Mouse (Mus musculus) CH12.LX (cell line): Measurements from ENCODE around the gene Cish. TPM values are rescaled to one million over a fixed set of nuclear protein-coding genes. Genes with fewer than 3 reads are reported as not detected.

Experiments used
- DNase-seq: peaks from one replicate; pipeline ENCODE4 v3.0.0-alpha.2; 2013; ENCODE audit errors: extremely low read depth
- H3K27ac ChIP-seq: 2 replicates; pipeline ENCODE4 v1.5.1; 2012; ENCODE audit warnings: low read depth, mild to moderate bottlenecking, control low read depth, moderate library complexity; ENCODE audit not compliant: insufficient read depth
- H3K27me3 ChIP-seq: replicated peaks from 2 replicates; pipeline ENCODE3; 2012; ENCODE audit warnings: inconsistent platforms
- H3K36me3 ChIP-seq, 2 experiments: replicated peaks in 1 of 2; 2 replicates each; pipeline versions ENCODE3 to v1.6.1; 2012; ENCODE audit warnings: inconsistent platforms in 1 of 2, low read length in 1 of 2, mild to moderate bottlenecking in 1 of 2, mixed read lengths in 1 of 2, moderate library complexity in 1 of 2; ENCODE audit not compliant: control insufficient read depth in 1 of 2, insufficient read depth in 1 of 2
- H3K4me1 ChIP-seq, 2 experiments: 2 replicates each; pipeline ENCODE4 v1.6.1; 2012; ENCODE audit warnings: inconsistent platforms in 1 of 2, moderate library complexity in 1 of 2; ENCODE audit not compliant: insufficient read depth in 2 of 2, control insufficient read depth in 1 of 2
- H3K4me2 ChIP-seq: 2 replicates; pipeline ENCODE4 v1.6.1; 2012; ENCODE audit warnings: low read depth, mild to moderate bottlenecking, control low read depth; ENCODE audit not compliant: poor library complexity, insufficient read depth, severe bottlenecking
- H3K4me3 ChIP-seq, 3 experiments: fragments of 150-350 bp in 1 of 3; sonication (generic) in 1 of 3; replicated peaks in 1 of 3; 2 replicates each; pipeline versions ENCODE3 to v1.5.1; 2011 to 2012; ENCODE audit warnings: low read depth in 2 of 3, low read length in 2 of 3, mild to moderate bottlenecking in 2 of 3, moderate library complexity in 2 of 3, control low read depth in 1 of 3, improper control_type of control experiment in 1 of 3, inconsistent platforms in 1 of 3, mixed read lengths in 1 of 3; ENCODE audit not compliant: poor library complexity in 1 of 3
- H3K79me2 ChIP-seq: replicated peaks from 2 replicates; pipeline ENCODE4 v1.6.1; 2012; ENCODE audit warnings: mild to moderate bottlenecking, moderate library complexity; ENCODE audit not compliant: control insufficient read depth, poor library complexity, insufficient read depth, severe bottlenecking; ENCODE audit errors: extremely low read depth
- H3K9ac ChIP-seq: 2 replicates; pipeline ENCODE4 v1.6.1; 2012; ENCODE audit warnings: low read depth, mild to moderate bottlenecking, control low read depth, moderate library complexity; ENCODE audit not compliant: insufficient read depth
- H3K9me3 ChIP-seq: replicated peaks from 2 replicates; pipeline ENCODE3; 2012; ENCODE audit warnings: low read length, inconsistent platforms, mixed read lengths
- BHLHE40 ChIP-seq: IDR thresholded peaks from 2 replicates; pipeline ENCODE4 v1.6.1; 2011; ENCODE audit warnings: mild to moderate bottlenecking, low read depth, low read length, improper control_type of control experiment
- CTCF ChIP-seq, 2 experiments: IDR thresholded peaks in 1 of 2; conservative IDR thresholded peaks in 1 of 2; 2 replicates each; pipeline ENCODE4 v1.5.1; 2011 to 2012; ENCODE audit warnings: low read depth in 2 of 2, low read length in 2 of 2, improper control_type of control experiment in 1 of 2, inconsistent platforms in 1 of 2, mild to moderate bottlenecking in 1 of 2, moderate library complexity in 1 of 2
- E2F4 ChIP-seq: IDR thresholded peaks from 2 replicates; pipeline ENCODE4 v1.6.1; 2011; ENCODE audit warnings: low read depth, low read length, improper control_type of control experiment; ENCODE audit not compliant: insufficient replicate concordance
- EP300 ChIP-seq: IDR thresholded peaks from 2 replicates; pipeline ENCODE4 v1.6.1; 2011; ENCODE audit warnings: low read length, improper control_type of control experiment
- ETS1 ChIP-seq: conservative IDR thresholded peaks from 2 replicates; pipeline ENCODE4 v1.6.1; 2012; ENCODE audit warnings: low read depth, mild to moderate bottlenecking, inconsistent platforms, low read length, improper control_type of control experiment, moderate library complexity
- GABPA ChIP-seq: IDR thresholded peaks from 2 replicates; pipeline ENCODE4 v1.6.1; 2012; ENCODE audit warnings: low read depth, low read length, improper control_type of control experiment, inconsistent platforms; ENCODE audit not compliant: insufficient replicate concordance
- IRF4 ChIP-seq: IDR thresholded peaks from 2 replicates; pipeline ENCODE4 v1.6.1; 2014; ENCODE audit warnings: low read depth, mild to moderate bottlenecking, inconsistent platforms, low read length, improper control_type of control experiment
- JUN ChIP-seq: IDR thresholded peaks from 2 replicates; pipeline ENCODE4 v1.6.1; 2011; ENCODE audit warnings: low read depth, mild to moderate bottlenecking, low read length, improper control_type of control experiment, moderate library complexity; ENCODE audit not compliant: insufficient read depth
- JUND ChIP-seq: conservative IDR thresholded peaks from 2 replicates; pipeline ENCODE4 v1.6.1; 2011; ENCODE audit warnings: low read depth, low read length, improper control_type of control experiment
- KAT2A ChIP-seq: IDR thresholded peaks from 2 replicates; pipeline ENCODE4 v1.6.1; 2012; ENCODE audit warnings: low read length, improper control_type of control experiment, inconsistent platforms; ENCODE audit not compliant: insufficient replicate concordance
- MAFK ChIP-seq: IDR thresholded peaks from 2 replicates; pipeline ENCODE4 v1.6.1; 2011; ENCODE audit warnings: low read length, improper control_type of control experiment; ENCODE audit not compliant: insufficient replicate concordance
- MAX ChIP-seq: IDR thresholded peaks from 2 replicates; pipeline ENCODE4 v1.6.1; 2011; ENCODE audit warnings: low read length, improper control_type of control experiment
- MEF2A ChIP-seq: IDR thresholded peaks from 2 replicates; pipeline ENCODE4 v1.6.1; 2014; ENCODE audit warnings: low read depth, mild to moderate bottlenecking, inconsistent platforms, low read length, improper control_type of control experiment, borderline replicate concordance
- MXI1 ChIP-seq: IDR thresholded peaks from 2 replicates; pipeline ENCODE4 v1.6.1; 2011; ENCODE audit warnings: mild to moderate bottlenecking, low read depth, low read length, improper control_type of control experiment
- NRF1 ChIP-seq: IDR thresholded peaks from 2 replicates; pipeline ENCODE4 v1.6.1; 2014; ENCODE audit warnings: low read depth, mild to moderate bottlenecking, inconsistent platforms, low read length, improper control_type of control experiment, moderate library complexity
- PAX5 ChIP-seq: IDR thresholded peaks from 2 replicates; pipeline ENCODE4 v1.6.1; 2012; ENCODE audit warnings: low read length, inconsistent platforms, mixed read lengths
- POLR2A ChIP-seq: IDR thresholded peaks from 2 replicates; pipeline ENCODE4 v1.6.1; 2011; ENCODE audit warnings: low read depth, mild to moderate bottlenecking, improper control_type of control experiment, low read length
- RAD21 ChIP-seq: IDR thresholded peaks from 2 replicates; pipeline ENCODE4 v1.6.1; 2011; ENCODE audit warnings: low read depth, mild to moderate bottlenecking, low read length, improper control_type of control experiment, moderate library complexity
- SIN3A ChIP-seq: IDR thresholded peaks from 2 replicates; pipeline ENCODE4 v1.6.1; 2012; ENCODE audit warnings: low read length, improper control_type of control experiment, inconsistent platforms
- SMC3 ChIP-seq: IDR thresholded peaks from 2 replicates; pipeline ENCODE4 v1.6.1; 2011; ENCODE audit warnings: low read depth, low read length, improper control_type of control experiment
- TBP ChIP-seq: conservative IDR thresholded peaks from 2 replicates; pipeline ENCODE4 v1.6.1; 2011; ENCODE audit warnings: low read depth, low read length, improper control_type of control experiment
- TCF12 ChIP-seq: IDR thresholded peaks from 2 replicates; pipeline ENCODE4 v1.6.1; 2014; ENCODE audit warnings: low read depth, mild to moderate bottlenecking, inconsistent platforms, low read length, improper control_type of control experiment
- UBTF ChIP-seq: IDR thresholded peaks from 2 replicates; pipeline ENCODE4 v1.6.1; 2012; ENCODE audit warnings: low read depth, mild to moderate bottlenecking, inconsistent platforms, low read length, improper control_type of control experiment, moderate library complexity
- USF2 ChIP-seq: conservative IDR thresholded peaks from 2 replicates; pipeline ENCODE4 v1.6.1; 2011; ENCODE audit warnings: low read depth, low read length, improper control_type of control experiment
- ZC3H11A ChIP-seq: IDR thresholded peaks from 2 replicates; pipeline ENCODE4 v1.6.1; 2012; ENCODE audit warnings: low read depth, mild to moderate bottlenecking, inconsistent platforms, low read length, improper control_type of control experiment
- ZKSCAN1 ChIP-seq: IDR thresholded peaks from 2 replicates; pipeline ENCODE4 v1.6.1; 2012; ENCODE audit warnings: low read depth, inconsistent platforms, low read length, improper control_type of control experiment, borderline replicate concordance
- ZMIZ1 ChIP-seq: IDR thresholded peaks from 2 replicates; pipeline ENCODE4 v1.6.1; 2012; ENCODE audit warnings: low read depth, mild to moderate bottlenecking, inconsistent platforms, low read length, improper control_type of control experiment
- ZNF384 ChIP-seq: IDR thresholded peaks from 2 replicates; pipeline ENCODE4 v1.6.1; 2012; ENCODE audit warnings: low read depth, low read length, improper control_type of control experiment, inconsistent platforms
- dilution Hi-C: fragments of 300-500 bp; cut with MboI; formaldehyde crosslinking; loops from 2 replicates; pipeline ENCODE4 v1.14.3; 2020; ENCODE audit warnings: low sequenced_read_pairs; ENCODE audit not compliant: extremely low pct_unique_long_range_greater_than_20kb, extremely low pct_ligation_motif_present
- in situ Hi-C: fragments of 300-500 bp; cut with MboI; formaldehyde crosslinking; loops from 3 replicates; pipeline ENCODE4 v1.14.3; 2019; ENCODE audit warnings: low sequenced_read_pairs, low pct_ligation_motif_present, low pct_unique_long_range_greater_than_20kb, mixed read lengths
- polyA plus RNA-seq: library from polyadenylated mRNA; unstranded; fragments of >175 nt; gene quantifications from 2 replicates; pipeline ENCODE4 v1.2.1, GENCODE M21; 2012; ENCODE audit warnings: low read depth; ENCODE audit not compliant: insufficient read length
- total RNA-seq, 2 experiments: library from RNA; depleted of rRNA; stranded (reverse); fragments of 300-350 nt in 1 of 2; fragments of >200 nt in 1 of 2; gene quantifications; 2 replicates each; pipeline ENCODE4 v1.2.3; 2012 to 2014

Gene Cish
- total and polyA plus RNA-seq, 3 experiments, result 0.43 to 4.6 (median 3.5) TPM

GRCm38 (mm10) chr9:107280322-107281027 lies 15.4 kb upstream of the Cish start:
- H3K36me3 ChIP-seq, result peaks cover 3 to 53% of the 10 kb centered on the region in 2 experiments
- no peaks in the 10 kb centered on the region for H3K79me2 ChIP-seq
- in situ Hi-C loops (loop anchor here (25.0 kb wide), 1 partner anchor 618 kb away; the partner anchor contains the start of gene Grm2), dilution Hi-C loops (no loop called here)
- H3K4me2 ChIP-seq, result peak overlapping the region; percentile 71
- 0 out of 2 replicates have a peak overlapping the region, but pooled peaks have one; percentile 4 for H3K9ac ChIP-seq
- peak overlapping the region; percentile 3 to 41 (median 31) for H3K4me3 ChIP-seq
- no peaks in the 10 kb centered on the region for H3K27me3 ChIP-seq
- DNase-seq, result no peak
- H3K4me1 ChIP-seq, result peaks cover 24 to 46% of the 10 kb centered on the region in 2 experiments
- TF ChIP-seq SMC3, result no peak
- TF ChIP-seq BHLHE40, result peak; percentile 73
- no peak for TF ChIP-seq USF2
- no peak for TF ChIP-seq GABPA
- TF ChIP-seq UBTF, result no peak
- TF ChIP-seq ZC3H11A, result no peak
- no peak for TF ChIP-seq E2F4
- TF ChIP-seq TBP, result no peak
- no peak for TF ChIP-seq EP300
- no peak for TF ChIP-seq ZMIZ1
- TF ChIP-seq POLR2A, result 0 out of 2 replicates have a peak, but pooled peaks have one; percentile 15
- TF ChIP-seq ZNF384, result no peak
- TF ChIP-seq ETS1, result peak; percentile 27; the same call in 1 of the 2 replicates
- 0 out of 2 replicates have a peak, but pooled peaks have one; percentile 13 for TF ChIP-seq MAX
- TF ChIP-seq MAFK, result no peak
- no peak; the same call in 1 of the 2 replicates for TF ChIP-seq SIN3A
- TF ChIP-seq IRF4, result 0 out of 2 replicates have a peak, but pooled peaks have one; percentile 28
- TF ChIP-seq NRF1, result 0 out of 2 replicates have a peak, but pooled peaks have one; percentile 17
- no peaks in the 10 kb centered on the region for H3K9me3 ChIP-seq
- peak overlapping the region; percentile 2; the same call in 1 of the 2 replicates for H3K27ac ChIP-seq

GRCm38 (mm10) chr9:107281241-107281987 lies 14.4 kb upstream of the Cish start:
- H3K79me2 ChIP-seq, result no peaks in the 10 kb centered on the region
- H3K4me2 ChIP-seq, result no peak overlapping the region
- no peak overlapping the region for H3K27ac ChIP-seq
- no peak overlapping the region for H3K4me3 ChIP-seq
- no peaks in the 10 kb centered on the region for H3K9me3 ChIP-seq
- H3K36me3 ChIP-seq, result peaks cover 4 to 53% of the 10 kb centered on the region in 2 experiments
- H3K4me1 ChIP-seq, result peaks cover 24 to 56% of the 10 kb centered on the region in 2 experiments
- no peak overlapping the region for H3K9ac ChIP-seq
- H3K27me3 ChIP-seq, result no peaks in the 10 kb centered on the region
- in situ Hi-C loops (loop anchor here (25.0 kb wide), 1 partner anchor 619 kb away; the partner anchor contains the start of gene Grm2), dilution Hi-C loops (no loop called here)
- no peak for DNase-seq
- TF ChIP-seq EP300, result no peak
- TF ChIP-seq E2F4, result no peak
- no peak for TF ChIP-seq JUND
- no peak for TF ChIP-seq BHLHE40
- no peak for TF ChIP-seq ZKSCAN1
- TF ChIP-seq JUN, result no peak
- TF ChIP-seq UBTF, result no peak
- no peak for TF ChIP-seq RAD21
- TF ChIP-seq ZNF384, result no peak
- TF ChIP-seq KAT2A, result no peak
- TF ChIP-seq MEF2A, result no peak
- TF ChIP-seq TCF12, result no peak
- no peak for TF ChIP-seq MXI1
- no peak for TF ChIP-seq POLR2A
- no peak for TF ChIP-seq ZC3H11A
- no peak for TF ChIP-seq TBP
- no peak for TF ChIP-seq CTCF (conservative IDR thresholded peaks at IDR 0.05 in 1 of 2, IDR thresholded peaks at IDR 0.05 in 1 of 2; ENCODE audit: low read depth in 2 of 2, low read length in 2 of 2)
- TF ChIP-seq PAX5, result no peak
